Mouse (Mus musculus) heart, embryonic 12.5 days (tissue): ENCODE data around the gene Mprip. TPM values are rescaled to one million over a fixed set of nuclear protein-coding genes. Genes with fewer than 3 reads are reported as not detected.

ENCODE experiments used
- ATAC-seq: fragments of 200-750 bp; cut with Nextera tagmentation; 2 replicates; pipeline ENCODE4 v1.8.0; 2017; ENCODE audit warnings: moderate TSS enrichment, moderate library complexity; ENCODE audit not compliant: insufficient number of reproducible peaks, low FRiP score
- H3K27ac ChIP-seq: fragments of 300-500 bp; sonication (generic); 2 replicates; pipeline ENCODE4 v1.5.1; 2016; ENCODE audit warnings: mild to moderate bottlenecking, moderate library complexity; ENCODE audit not compliant: poor library complexity, severe bottlenecking
- H3K27me3 ChIP-seq: fragments of 300-500 bp; sonication (generic); replicated peaks from 2 replicates; pipeline ENCODE4 v1.6.1; 2016; ENCODE audit warnings: mild to moderate bottlenecking, moderate library complexity
- H3K36me3 ChIP-seq: fragments of 300-500 bp; sonication (generic); 2 replicates; pipeline ENCODE4 v1.6.1; 2016; ENCODE audit warnings: mild to moderate bottlenecking, moderate library complexity
- H3K4me1 ChIP-seq: fragments of 300-500 bp; sonication (generic); replicated peaks from 2 replicates; pipeline ENCODE4 v1.6.1; 2016; ENCODE audit warnings: mild to moderate bottlenecking
- H3K4me2 ChIP-seq: fragments of 300-500 bp; sonication (generic); 2 replicates; pipeline ENCODE4 v1.6.1; 2016; ENCODE audit warnings: mild to moderate bottlenecking, moderate library complexity
- H3K4me3 ChIP-seq: fragments of 300-500 bp; sonication (generic); 2 replicates; pipeline ENCODE4 v1.5.1; 2016; ENCODE audit warnings: mild to moderate bottlenecking
- H3K9ac ChIP-seq: fragments of 300-500 bp; sonication (generic); 2 replicates; pipeline ENCODE4 v1.6.1; 2016; ENCODE audit warnings: mild to moderate bottlenecking, moderate library complexity
- H3K9me3 ChIP-seq: fragments of 300-500 bp; sonication (generic); replicated peaks from 2 replicates; pipeline ENCODE4 v1.6.1; 2016; ENCODE audit warnings: mild to moderate bottlenecking, moderate library complexity
- WGBS: fragments of 180-500 bp; shearing (Covaris S2); methylation state at CpG from one replicate; pipeline ENCODE4 v1.1.7; 2016; 5-methylcytosine and 5-hydroxymethylcytosine counted together
- polyA plus RNA-seq: library from polyadenylated mRNA; unstranded; fragments of >200 nt; fragmentation: Nextera tagmentation; extraction: Ambion mirVana; gene quantifications from 2 replicates; pipeline ENCODE4 v1.2.1, GENCODE M21; 2016

The Mprip gene
- polyA plus RNA-seq, 1 experiment from 2014 or later, result 79.8 TPM

DNA sequence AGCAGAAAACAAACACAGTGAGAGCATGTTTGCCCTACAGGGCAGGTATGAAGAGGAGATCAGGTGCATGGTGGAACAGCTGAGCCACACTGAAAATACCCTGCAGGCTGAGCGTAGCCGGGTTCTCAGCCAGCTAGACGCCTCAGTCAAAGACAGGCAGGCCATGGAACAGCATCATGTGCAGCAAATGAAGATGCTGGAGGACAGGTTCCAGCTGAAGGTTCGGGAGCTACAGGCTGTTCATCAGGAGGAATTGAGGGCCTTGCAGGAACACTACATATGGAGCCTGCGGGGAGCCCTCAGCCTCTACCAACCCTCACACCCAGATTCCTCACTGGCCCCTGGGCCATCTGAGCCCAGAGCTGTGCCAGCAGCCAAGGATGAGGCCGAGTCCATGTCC is 99.7 kb downstream of the Mprip start:
- WGBS, result 90% methylated on average over 6 of the region's 6 CpGs
- H3K4me2 ChIP-seq, result no peak overlapping the region
- no peak for ATAC-seq

DNA sequence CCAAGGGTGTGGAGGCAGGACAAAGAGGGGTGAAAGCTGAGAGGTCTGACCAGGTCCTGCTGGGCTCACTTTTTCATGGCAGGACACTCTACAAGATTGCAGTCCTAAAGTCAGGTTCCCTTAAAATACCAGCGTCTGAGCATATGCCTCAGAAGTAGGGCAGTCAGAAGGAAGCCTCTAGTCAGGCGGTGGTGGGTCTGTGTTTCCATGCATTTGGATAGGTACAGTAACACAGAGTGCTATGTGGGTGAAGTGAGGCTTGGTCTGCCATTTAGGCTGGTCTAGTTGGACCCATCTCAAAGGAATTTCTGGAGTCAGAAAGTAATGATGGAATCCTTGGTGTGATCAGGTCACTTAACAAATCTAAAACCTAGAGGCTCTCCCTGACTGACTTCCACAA is 108.2 kb downstream of the Mprip start:
- H3K9me3 ChIP-seq, result no peaks in the 10 kb centered on the region
- H3K4me2 ChIP-seq, result no peak overlapping the region
- H3K4me1 ChIP-seq, result peaks cover 16% of the 10 kb centered on the region
- no peaks in the 10 kb centered on the region for H3K27me3 ChIP-seq
- H3K36me3 ChIP-seq, result peaks cover 95% of the 10 kb centered on the region
- 84% methylated on average over 2 of the region's 2 CpGs for WGBS
- H3K9ac ChIP-seq, result no peak overlapping the region
- no peak overlapping the region for H3K4me3 ChIP-seq
- 0 out of 2 replicates have a peak, but pooled peaks have one; percentile 13 for ATAC-seq
- peak overlapping the region; percentile 22 for H3K27ac ChIP-seq

More for the DNA sequence above, 99.7 kb downstream of the Mprip start:
- H3K27me3 ChIP-seq, result no peaks in the 10 kb centered on the region
- H3K27ac ChIP-seq, result no peak overlapping the region
- no peak overlapping the region for H3K4me3 ChIP-seq
- peaks cover 26% of the 10 kb centered on the region for H3K4me1 ChIP-seq
- no peak overlapping the region for H3K9ac ChIP-seq
- peaks cover 90% of the 10 kb centered on the region for H3K36me3 ChIP-seq
- no peaks in the 10 kb centered on the region for H3K9me3 ChIP-seq

DNA sequence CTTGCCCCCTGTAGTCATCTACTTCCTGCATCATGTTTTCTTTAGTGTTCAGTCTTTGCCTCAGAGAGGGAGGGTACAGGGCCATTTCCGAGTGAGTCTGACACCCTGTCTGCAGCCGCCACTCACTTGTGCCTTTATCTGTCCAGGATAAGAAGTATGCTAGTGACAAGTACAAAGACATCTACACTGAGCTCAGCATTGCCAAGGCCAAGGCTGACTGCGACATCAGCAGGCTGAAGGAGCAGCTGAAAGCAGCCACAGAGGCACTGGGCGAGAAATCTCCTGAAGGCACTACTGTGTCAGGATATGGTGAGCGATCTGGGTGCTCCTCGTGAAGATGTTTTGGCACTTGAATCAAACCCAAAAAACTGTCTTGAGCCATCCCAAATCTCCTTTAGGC is 108.6 kb downstream of the Mprip start:
- peak; percentile 49 for ATAC-seq
- no peak overlapping the region for H3K4me3 ChIP-seq
- no peak overlapping the region for H3K4me2 ChIP-seq
- H3K9ac ChIP-seq, result no peak overlapping the region
- H3K4me1 ChIP-seq, result peaks cover 16% of the 10 kb centered on the region
- H3K27ac ChIP-seq, result peak overlapping the region; percentile 22
- no peaks in the 10 kb centered on the region for H3K9me3 ChIP-seq
- WGBS, result 29% methylated on average over 6 of the region's 6 CpGs
- H3K27me3 ChIP-seq, result no peaks in the 10 kb centered on the region
- H3K36me3 ChIP-seq, result peaks cover 95% of the 10 kb centered on the region

GRCm38 (mm10) chr11:59770753-59771152 is 109.6 kb downstream of the Mprip start:
- peaks cover 16% of the 10 kb centered on the region for H3K4me1 ChIP-seq
- no peak overlapping the region for H3K4me3 ChIP-seq
- no peak overlapping the region for H3K4me2 ChIP-seq
- peaks cover 94% of the 10 kb centered on the region for H3K36me3 ChIP-seq
- no peaks in the 10 kb centered on the region for H3K27me3 ChIP-seq
- no peak overlapping the region for H3K9ac ChIP-seq
- WGBS, result 69% methylated on average over 7 of the region's 7 CpGs
- no peak overlapping the region for H3K27ac ChIP-seq
- ATAC-seq, result no peak
- no peaks in the 10 kb centered on the region for H3K9me3 ChIP-seq

- Histone ChIP-seq H3K4me1 (peaks cover 16% of the 10 kb centered on the region), H3K9me3 (no peaks in the 10 kb centered on the region), H3K27ac (no peak overlapping the region), H3K36me3 (peaks cover 96% of the 10 kb centered on the region), H3K4me2 (no peak overlapping the region), H3K9ac (no peak overlapping the region), H3K27me3 (no peaks in the 10 kb centered on the region), H3K4me3 (no peak overlapping the region)
- ATAC-seq, result no peak
- 79% methylated on average over 2 of the region's 2 CpGs for WGBS
Observed at GRCm38 (mm10) chr11:59772291-59772690, 111.2 kb downstream of the Mprip start.

DNA sequence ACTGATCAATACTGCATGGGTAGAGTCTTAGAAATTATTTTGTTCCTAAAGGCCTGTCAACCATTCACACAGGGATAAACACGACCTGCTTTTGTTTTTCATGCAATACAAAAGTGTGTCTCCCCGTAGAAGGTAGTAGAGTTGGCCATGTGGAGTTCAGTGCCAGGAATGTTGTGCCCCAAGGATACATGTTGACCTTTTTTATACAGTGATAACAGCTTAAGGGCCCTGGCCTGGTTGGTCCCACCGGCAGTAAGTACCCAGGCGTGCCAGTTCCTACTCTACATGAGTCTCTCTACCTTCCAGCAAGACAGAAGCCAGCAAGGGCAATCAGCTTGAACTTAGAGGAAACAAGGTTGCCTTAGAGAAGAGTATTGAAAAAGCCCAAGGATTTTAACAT is 111.8 kb downstream of the Mprip start:
- no peak for ATAC-seq
- Histone ChIP-seq H3K27ac (no peak overlapping the region), H3K9me3 (no peaks in the 10 kb centered on the region), H3K4me2 (no peak overlapping the region), H3K4me3 (no peak overlapping the region), H3K9ac (no peak overlapping the region), H3K4me1 (peaks cover 16% of the 10 kb centered on the region), H3K27me3 (no peaks in the 10 kb centered on the region), H3K36me3 (peaks cover 95% of the 10 kb centered on the region)
- 72% methylated on average over 4 of the region's 4 CpGs for WGBS

- WGBS, result 76% methylated on average over 4 of the region's 4 CpGs
- H3K9me3 ChIP-seq, result no peaks in the 10 kb centered on the region
- no peak overlapping the region for H3K27ac ChIP-seq
- H3K4me2 ChIP-seq, result no peak overlapping the region
- H3K36me3 ChIP-seq, result peaks cover 88% of the 10 kb centered on the region
- H3K9ac ChIP-seq, result no peak overlapping the region
- ATAC-seq, result no peak
- H3K27me3 ChIP-seq, result no peaks in the 10 kb centered on the region
- H3K4me1 ChIP-seq, result peaks cover 9% of the 10 kb centered on the region
- H3K4me3 ChIP-seq, result no peak overlapping the region
Observed at GRCm38 (mm10) chr11:59774522-59774921, 113.4 kb downstream of the Mprip start.

DNA sequence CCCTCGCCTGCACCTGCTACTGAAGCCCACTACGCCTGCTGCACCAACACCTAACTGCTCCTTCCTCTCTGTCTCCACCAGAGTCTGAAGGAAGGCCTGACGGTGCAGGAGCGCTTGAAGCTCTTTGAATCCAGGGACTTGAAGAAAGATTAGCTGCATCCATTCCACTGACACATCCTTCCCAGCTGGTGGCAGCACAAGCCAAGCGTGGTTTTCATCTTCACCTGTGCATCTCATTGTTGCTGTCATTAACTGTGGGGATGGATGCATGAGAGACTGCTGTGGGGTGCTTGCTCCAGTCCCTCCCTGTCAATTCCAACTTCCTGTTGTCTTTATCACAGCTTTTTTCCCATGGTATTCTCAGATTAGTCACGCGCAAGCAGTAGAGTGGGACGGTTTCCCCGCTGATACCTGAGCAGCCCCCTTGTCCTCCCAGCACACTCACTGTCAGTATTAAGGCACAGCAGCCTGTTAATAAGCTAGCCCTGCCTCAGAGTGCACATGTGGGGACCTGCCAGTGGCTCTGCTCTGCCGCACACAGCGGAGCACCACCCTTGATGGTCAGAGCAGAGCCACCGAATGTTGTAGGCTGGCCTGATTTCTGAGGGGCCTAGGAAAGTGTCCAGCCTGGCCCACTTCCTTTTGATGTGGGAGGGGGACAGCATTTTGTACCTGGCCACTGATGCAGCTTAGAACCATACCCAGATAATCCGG is 114.5 kb downstream of the Mprip start:
- H3K4me3 ChIP-seq, result no peak overlapping the region
- peaks cover 10% of the 10 kb centered on the region for H3K4me1 ChIP-seq
- no peak overlapping the region for H3K9ac ChIP-seq
- H3K27me3 ChIP-seq, result no peaks in the 10 kb centered on the region
- no peak overlapping the region for H3K4me2 ChIP-seq
- 83% methylated on average over 13 of the region's 13 CpGs for WGBS
- H3K27ac ChIP-seq, result no peak overlapping the region
- H3K9me3 ChIP-seq, result no peaks in the 10 kb centered on the region
- peaks cover 78% of the 10 kb centered on the region for H3K36me3 ChIP-seq
- ATAC-seq, result no peak

DNA sequence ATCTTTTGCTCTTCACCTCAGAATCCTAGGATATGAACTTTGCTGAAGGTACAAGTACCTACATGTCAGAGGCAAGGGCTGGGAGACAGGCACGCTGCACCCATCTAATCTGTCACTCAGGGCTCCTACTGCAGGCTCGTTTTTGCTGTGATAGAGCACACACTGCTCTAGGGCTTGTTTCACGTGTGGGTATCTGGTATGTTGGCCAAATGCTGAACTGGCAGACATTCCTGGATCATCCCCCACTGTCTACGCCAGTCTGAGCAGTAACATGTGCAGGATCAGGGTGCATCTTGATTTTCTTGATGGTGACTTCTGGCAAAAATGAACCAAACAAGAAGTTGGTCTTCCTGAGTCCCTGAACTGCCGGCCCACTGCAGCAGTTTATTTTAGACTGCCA is 116.2 kb downstream of the Mprip start:
- H3K4me2 ChIP-seq, result no peak overlapping the region
- ATAC-seq, result no peak
- WGBS, result 82% methylated on average over 5 of the region's 5 CpGs
- peaks cover 62% of the 10 kb centered on the region for H3K36me3 ChIP-seq
- no peak overlapping the region for H3K9ac ChIP-seq
- H3K4me3 ChIP-seq, result no peak overlapping the region
- no peak overlapping the region for H3K27ac ChIP-seq
- H3K9me3 ChIP-seq, result no peaks in the 10 kb centered on the region
- peaks cover 10% of the 10 kb centered on the region for H3K4me1 ChIP-seq
- H3K27me3 ChIP-seq, result no peaks in the 10 kb centered on the region

DNA sequence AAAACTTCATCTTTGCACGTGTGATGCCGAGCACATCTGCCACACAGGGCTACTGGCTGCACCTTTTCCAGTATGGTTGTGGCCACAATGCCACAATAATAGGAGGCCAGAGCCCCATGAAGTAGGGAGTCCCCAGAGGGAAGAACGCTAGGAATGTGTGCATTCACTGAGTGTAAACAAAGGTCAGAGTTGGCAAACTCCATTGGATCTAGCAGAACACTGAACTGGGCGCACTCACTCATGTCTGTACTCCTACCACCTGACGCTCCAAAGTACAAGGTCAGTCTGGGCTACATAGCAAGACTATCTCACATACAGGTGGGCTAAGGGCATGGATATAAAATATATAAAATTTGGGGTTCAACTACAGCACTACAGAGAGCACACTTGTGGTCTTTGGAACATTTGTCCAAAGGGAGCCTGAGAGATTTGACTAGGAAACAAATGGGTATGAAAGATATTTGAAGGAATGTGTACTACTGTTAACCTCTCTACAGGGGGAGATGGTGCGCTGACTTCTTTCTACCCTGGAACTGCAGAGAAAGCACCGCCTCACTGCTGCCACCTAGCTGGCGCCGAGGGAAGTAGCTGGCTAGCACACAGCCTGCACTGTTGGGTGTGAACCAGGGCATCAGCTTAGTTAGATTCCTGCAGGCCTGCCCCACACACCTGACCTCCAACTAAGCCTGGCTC is 117.2 kb downstream of the Mprip start:
- H3K4me2 ChIP-seq, result no peak overlapping the region
- peaks cover 13% of the 10 kb centered on the region for H3K4me1 ChIP-seq
- ATAC-seq, result peak; percentile 48; the same call in 1 of the 2 replicates
- H3K27me3 ChIP-seq, result no peaks in the 10 kb centered on the region
- H3K9me3 ChIP-seq, result no peaks in the 10 kb centered on the region
- 56% methylated on average over 9 of the region's 9 CpGs for WGBS
- H3K36me3 ChIP-seq, result peaks cover 52% of the 10 kb centered on the region
- no peak overlapping the region for H3K27ac ChIP-seq
- no peak overlapping the region for H3K9ac ChIP-seq
- no peak overlapping the region for H3K4me3 ChIP-seq

- no peaks in the 10 kb centered on the region for H3K9me3 ChIP-seq
Observed at GRCm38 (mm10) chr11:59778874-59779223, 117.7 kb downstream of the Mprip start.

More at GRCm38 (mm10) chr11:59778874-59779223, 117.7 kb downstream of the Mprip start:
- 64% methylated on average over 1 of the region's 1 CpGs for WGBS
- Histone ChIP-seq H3K4me3 (no peak overlapping the region), H3K4me1 (peaks cover 13% of the 10 kb centered on the region), H3K27ac (no peak overlapping the region), H3K27me3 (no peaks in the 10 kb centered on the region), H3K9ac (no peak overlapping the region), H3K36me3 (peaks cover 47% of the 10 kb centered on the region), H3K4me2 (no peak overlapping the region)
- ATAC-seq, result 0 out of 2 replicates have a peak, but pooled peaks have one; percentile 22
